Comparison of ENCODE assay signal across 8 mouse cellular contexts in the genomic region with DNA sequence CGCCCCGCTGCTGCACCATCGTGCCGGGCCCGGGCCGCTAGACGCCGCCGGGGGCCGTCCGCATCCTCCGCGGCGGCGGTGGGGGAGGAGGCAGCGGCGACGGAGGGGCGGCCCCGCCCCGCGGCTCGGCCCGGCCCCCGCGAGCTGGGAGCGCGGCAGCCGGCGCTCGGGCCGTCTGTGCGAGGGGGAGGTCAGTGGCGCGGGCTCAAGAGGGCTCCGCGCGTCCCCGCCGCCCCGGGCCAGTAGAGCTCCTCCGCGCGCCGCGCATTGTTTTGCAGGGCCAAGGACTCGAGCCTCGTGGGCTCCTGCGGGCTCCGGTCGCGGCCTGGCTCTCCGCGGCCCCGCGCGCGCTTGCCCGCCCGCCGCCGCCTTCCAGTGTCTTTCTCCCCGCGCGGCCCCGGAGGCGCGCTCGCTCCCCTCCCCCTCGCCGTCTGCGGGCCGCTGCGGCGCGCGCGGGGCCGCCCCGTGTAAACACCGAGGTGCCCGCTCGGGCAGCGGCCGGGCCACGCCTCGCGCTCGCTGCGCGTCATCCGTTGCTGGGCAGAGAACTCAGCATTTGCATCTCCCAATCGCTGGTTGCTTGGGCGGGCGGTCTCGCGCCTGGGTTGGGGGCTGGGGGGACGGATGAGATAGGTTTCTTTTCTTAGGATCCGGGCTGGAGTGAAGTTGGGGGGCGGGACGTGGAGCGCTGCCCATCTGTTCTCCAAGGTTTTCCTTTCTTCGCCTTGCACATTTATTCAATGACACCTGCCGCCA. TPM values are rescaled to one million over a fixed set of nuclear protein-coding genes. Genes with fewer than 3 reads are reported as not detected.
DNase-seq lines count a peak whose midpoint lies in the region; ATAC-seq and TF ChIP-seq lines count a peak whose summit lies in the region.

TSS of gene Sox12 (minus strand) at position 384 of the 756 bp plus-strand sequence.

- peaks cover 20% of the 10 kb centered on the region for H3K27me3 ChIP-seq in CH12.LX (replicated peaks)
- no peaks in the 10 kb centered on the region for H3K27me3 ChIP-seq in forebrain, embryonic 12.5 days
- no peaks in the 10 kb centered on the region for H3K27me3 ChIP-seq in heart, embryonic 16.5 days (ENCODE audit: control insufficient read depth, insufficient read depth, low read length)
- H3K27me3 ChIP-seq in liver, embryonic 14.5 days (ENCODE audit: control insufficient read depth, insufficient read depth, low read length) = no peaks in the 10 kb centered on the region
- no peaks in the 10 kb centered on the region for H3K27me3 ChIP-seq in stomach, embryonic 15.5 days (replicated peaks)

- no peak for TF ChIP-seq POLR2A in CH12.LX (IDR thresholded peaks at IDR 0.05; ENCODE audit: low read depth, low read length)

- DNase-seq in CH12.LX (ENCODE audit: extremely low read depth) = peak; percentile 27
- DNase-seq in c-Kit-positive CD71-positive TER-119-negative erythroid progenitor cells, embryonic 14.5 days (ENCODE audit: low read depth) = peak; percentile 83
- DNase-seq in kidney, postnatal 25 days = peak; percentile 97 to 99
- peak; percentile 77 to 80 (median 79) for DNase-seq in liver, embryonic 14.5 days (ENCODE audit: low read depth in 3 of 3, low spot score in 3 of 3)
- DNase-seq in neural tube, embryonic 10.5 days (ENCODE audit: extremely low spot score, low spot score) = peak; percentile 98

- H3K9me3 ChIP-seq in CH12.LX (replicated peaks; ENCODE audit: low read length) = peaks cover 34% of the 10 kb centered on the region
- no peaks in the 10 kb centered on the region for H3K9me3 ChIP-seq in forebrain, embryonic 12.5 days
- H3K9me3 ChIP-seq in heart, embryonic 16.5 days (replicated peaks; ENCODE audit: control insufficient read depth, low read length) = no peaks in the 10 kb centered on the region
- H3K9me3 ChIP-seq in liver, embryonic 14.5 days (ENCODE audit: control insufficient read depth, low read length) = no peaks in the 10 kb centered on the region
- H3K9me3 ChIP-seq in stomach, embryonic 15.5 days = no peaks in the 10 kb centered on the region

- dilution Hi-C loops in CH12.LX (cut with MboI; ENCODE audit: extremely low pct_ligation_motif_present, extremely low pct_unique_long_range_greater_than_20kb, low sequenced_read_pairs) = no loop called here

- no peak for TF ChIP-seq EP300 in CH12.LX (IDR thresholded peaks at IDR 0.05; ENCODE audit: low read length)
- TF ChIP-seq EP300 in liver, embryonic 14.5 days (IDR thresholded peaks at IDR 0.05; ENCODE audit: low read depth) = no peak

- H3K4me2 ChIP-seq in CH12.LX (ENCODE audit: insufficient read depth, low read depth, poor library complexity, severe bottlenecking) = peak within 1 kb of the TSS; percentile 55
- H3K4me2 ChIP-seq in forebrain, embryonic 12.5 days = peak within 1 kb of the TSS; percentile 66
- H3K4me2 ChIP-seq in heart, embryonic 16.5 days (ENCODE audit: low read depth, low read length) = peak within 1 kb of the TSS; percentile 94
- H3K4me2 ChIP-seq in liver, embryonic 14.5 days (ENCODE audit: low read depth) = peak within 1 kb of the TSS; percentile 91
- peak within 1 kb of the TSS; percentile 90 for H3K4me2 ChIP-seq in stomach, embryonic 15.5 days

- no peaks in the 10 kb centered on the region for H3K36me3 ChIP-seq in CH12.LX (replicated peaks in 1 of 2; ENCODE audit: control insufficient read depth in 1 of 2, insufficient read depth in 1 of 2, low read length in 1 of 2)
- peaks cover 7% of the 10 kb centered on the region for H3K36me3 ChIP-seq in forebrain, embryonic 12.5 days (replicated peaks)
- no peaks in the 10 kb centered on the region for H3K36me3 ChIP-seq in heart, embryonic 16.5 days (ENCODE audit: control insufficient read depth, insufficient read depth)
- H3K36me3 ChIP-seq in liver, embryonic 14.5 days (replicated peaks; ENCODE audit: control insufficient read depth, insufficient read depth, low read depth) = no peaks in the 10 kb centered on the region
- peaks cover 11% of the 10 kb centered on the region; the same call in 1 of the 2 replicates for H3K36me3 ChIP-seq in stomach, embryonic 15.5 days

- no peaks in the 10 kb centered on the region for H3K79me2 ChIP-seq in CH12.LX (replicated peaks; ENCODE audit: control insufficient read depth, extremely low read depth, insufficient read depth, poor library complexity, severe bottlenecking)

- in situ Hi-C loops in CH12.LX (cut with MboI; ENCODE audit: low pct_ligation_motif_present, low pct_unique_long_range_greater_than_20kb, low sequenced_read_pairs) = no loop called here

- no peak within 1 kb of the TSS for H3K27ac ChIP-seq in CH12.LX (ENCODE audit: insufficient read depth, low read depth)
- H3K27ac ChIP-seq in forebrain, embryonic 12.5 days = peak within 1 kb of the TSS; percentile 99
- peak within 1 kb of the TSS; percentile 98 for H3K27ac ChIP-seq in heart, embryonic 16.5 days (ENCODE audit: low read length)
- H3K27ac ChIP-seq in liver, embryonic 14.5 days = peak within 1 kb of the TSS; percentile 78
- H3K27ac ChIP-seq in stomach, embryonic 15.5 days = peak within 1 kb of the TSS; percentile 100

- ATAC-seq in forebrain, embryonic 12.5 days (ENCODE audit: low FRiP score) = peak; percentile 73
- peak; percentile 62 for ATAC-seq in heart, embryonic 16.5 days (replicated peaks; ENCODE audit: extremely low read depth, insufficient read depth, low FRiP score)
- peak; percentile 67 for ATAC-seq in liver, embryonic 14.5 days (ENCODE audit: insufficient read depth)
- peak; percentile 60 for ATAC-seq in stomach, embryonic 15.5 days (ENCODE audit: insufficient read depth, low FRiP score, low read depth)

- no peak for TF ChIP-seq CTCF in CH12.LX (conservative IDR thresholded peaks at IDR 0.05 in 1 of 2, IDR thresholded peaks at IDR 0.05 in 1 of 2; ENCODE audit: low read depth in 2 of 2, low read length in 2 of 2)
- TF ChIP-seq CTCF in liver, embryonic 14.5 days (IDR thresholded peaks at IDR 0.05; ENCODE audit: low read depth) = no peak

- WGBS in forebrain, embryonic 12.5 days = under 1% methylated on average over 60 of the region's 104 CpGs
- under 1% methylated on average over 68 of the region's 104 CpGs for WGBS in heart, embryonic 16.5 days
- under 1% methylated on average over 91 of the region's 104 CpGs for WGBS in liver, embryonic 14.5 days (ENCODE audit: insufficient replicate concordance)
- 1% methylated on average over 74 of the region's 104 CpGs for WGBS in stomach, embryonic 15.5 days

- H3K4me3 ChIP-seq in CH12.LX (replicated peaks in 1 of 3; ENCODE audit: low read depth in 2 of 3, low read length in 2 of 3, poor library complexity in 1 of 3) = peak within 1 kb of the TSS in 1 of 3 experiments; percentile 48
- H3K4me3 ChIP-seq in forebrain, embryonic 12.5 days (replicated peaks) = peak within 1 kb of the TSS; percentile 90
- peak within 1 kb of the TSS; percentile 91 for H3K4me3 ChIP-seq in heart, embryonic 16.5 days (ENCODE audit: low read length)
- H3K4me3 ChIP-seq in liver, embryonic 14.5 days (ENCODE audit: insufficient read depth in 1 of 2, low read depth in 2 of 2, low read length in 2 of 2) = peak within 1 kb of the TSS; percentile 74 to 76
- peak within 1 kb of the TSS; percentile 87 for H3K4me3 ChIP-seq in stomach, embryonic 15.5 days (replicated peaks)

- H3K4me1 ChIP-seq in CH12.LX (ENCODE audit: control insufficient read depth in 1 of 2, insufficient read depth in 2 of 2) = no peaks in the 10 kb centered on the region
- peaks cover 49% of the 10 kb centered on the region for H3K4me1 ChIP-seq in forebrain, embryonic 12.5 days
- H3K4me1 ChIP-seq in heart, embryonic 16.5 days (ENCODE audit: control insufficient read depth, insufficient read depth, low read length) = peaks cover 31% of the 10 kb centered on the region
- H3K4me1 ChIP-seq in liver, embryonic 14.5 days (replicated peaks; ENCODE audit: control insufficient read depth in 2 of 2, insufficient read depth in 2 of 2, low read length in 1 of 2) = peaks cover 18 to 31% of the 10 kb centered on the region in 2 experiments
- peaks cover 36% of the 10 kb centered on the region for H3K4me1 ChIP-seq in stomach, embryonic 15.5 days

- TF ChIP-seq RAD21 in CH12.LX (IDR thresholded peaks at IDR 0.05; ENCODE audit: low read depth, low read length) = no peak

- no peak within 1 kb of the TSS for H3K9ac ChIP-seq in CH12.LX (ENCODE audit: insufficient read depth, low read depth)
- H3K9ac ChIP-seq in forebrain, embryonic 12.5 days = peak within 1 kb of the TSS; percentile 97
- H3K9ac ChIP-seq in heart, embryonic 16.5 days (ENCODE audit: low read length) = peak within 1 kb of the TSS; percentile 98
- peak within 1 kb of the TSS; percentile 83 for H3K9ac ChIP-seq in liver, embryonic 14.5 days (replicated peaks)
- peak within 1 kb of the TSS; percentile 84 for H3K9ac ChIP-seq in stomach, embryonic 15.5 days

TF ChIP-seq in CH12.LX, 34 proteins besides CTCF, POLR2A, EP300 and RAD21:
- TF ChIP-seq RCOR1 (conservative IDR thresholded peaks at IDR 0.05; ENCODE audit: low read depth, low read length) = no peak
- TF ChIP-seq CHD2 (IDR thresholded peaks at IDR 0.05; ENCODE audit: low read length) = peak; percentile 88
- TF ChIP-seq IRF4 (IDR thresholded peaks at IDR 0.05; ENCODE audit: low read depth, low read length) = 0 out of 2 replicates have a peak, but pooled peaks have one; percentile 16
TF ChIP-seq in CH12.LX: peak in this region for 2.

RNA-seq across cellular contexts. Expression of gene Sox12, which starts in this region (rescaled TPM):
- total RNA-seq in CH12.LX (2012; rRNA removed) (not detected in 2 replicates), CH12.LX (2014; rRNA removed) (not detected in 2 replicates)
- polyA plus RNA-seq in CH12.LX (2012; ENCODE audit: insufficient read length, low read depth) = 0.09 TPM in 1 of 2 replicates, not detected in the other
- 16.3 and 19.3 TPM in 2 replicates for polyA plus RNA-seq in forebrain, embryonic 12.5 days (2016; fragmentation: Nextera tagmentation; extraction: Ambion mirVana)
- polyA plus RNA-seq in heart, embryonic 16.5 days (2015; fragmentation: Nextera tagmentation; extraction: Ambion mirVana) = 5.4 and 7.3 TPM in 2 replicates
- 4.4 TPM in 2 replicates for polyA plus RNA-seq in liver, embryonic 14.5 days (2012; rRNA removed)
- 1.4 and 1.9 TPM in 2 replicates for polyA plus RNA-seq in liver, embryonic 14.5 days (2014; fragmentation: Nextera tagmentation; extraction: Ambion mirVana)
- polyA plus RNA-seq in stomach, embryonic 15.5 days (2015; fragmentation: Nextera tagmentation; extraction: Ambion mirVana) = 7.2 and 8.0 TPM in 2 replicates

Comparison
In these comparisons a context has a peak if more than half of its experiments do, and no peak if none do; other contexts are left out.
1. Peak in DNase-seq and H3K4me2 ChIP-seq in CH12.LX; RNA of the gene not detected or under 1 TPM.
2. DNase-seq: peak in every context shown above with its lines; median percentile 98 in kidney, postnatal 25 days; 98 in neural tube, embryonic 10.5 days; 83 in c-Kit-positive CD71-positive TER-119-negative erythroid progenitor cells, embryonic 14.5 days; 79 in liver, embryonic 14.5 days; 27 in CH12.LX.